Mouse (Mus musculus) cerebellum, adult 11-12 months (tissue): Measurements from ENCODE around the gene Terf2.
"Not testable (repeated sequence)": the region's sequence is repeated elsewhere in the genome, so short reads cannot be mapped to it uniquely, and the experiment has no call there.

Source experiments
- DNase-seq: peaks from one replicate; pipeline ENCODE4 v3.0.0; 2022

The Terf2 gene

GRCm38 (mm10) chr8:107114150-107115007, 18.0 kb upstream of the Terf2 start:
- no peak for DNase-seq

DNA sequence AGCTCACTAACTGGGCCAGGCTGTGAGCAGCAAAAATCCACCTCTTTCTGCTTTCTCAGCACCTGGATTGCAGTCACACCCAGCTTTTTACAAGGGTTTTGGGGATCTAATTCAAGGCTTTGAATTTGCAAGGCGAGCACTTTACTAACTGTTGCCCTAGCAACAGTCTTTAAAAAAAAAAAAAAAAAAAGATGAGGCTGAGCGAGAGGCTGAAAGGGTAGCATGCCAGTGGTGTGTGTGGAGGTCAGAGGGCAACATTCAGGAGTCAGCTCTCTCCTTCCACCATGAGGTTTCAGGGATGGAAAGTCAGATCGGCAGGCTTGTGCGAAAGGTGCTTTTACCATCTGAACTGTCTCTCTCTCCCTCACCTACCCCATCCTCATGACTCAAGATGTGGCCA, 16.9 kb upstream of the Terf2 start:
- no peak for DNase-seq

GRCm38 (mm10) chr8:107111340-107112105, 15.2 kb upstream of the Terf2 start:
- DNase-seq = no peak

- no peak for DNase-seq
These were observed 14.4 kb upstream of the Terf2 start for GRCm38 (mm10) chr8:107110629-107111330.

DNA sequence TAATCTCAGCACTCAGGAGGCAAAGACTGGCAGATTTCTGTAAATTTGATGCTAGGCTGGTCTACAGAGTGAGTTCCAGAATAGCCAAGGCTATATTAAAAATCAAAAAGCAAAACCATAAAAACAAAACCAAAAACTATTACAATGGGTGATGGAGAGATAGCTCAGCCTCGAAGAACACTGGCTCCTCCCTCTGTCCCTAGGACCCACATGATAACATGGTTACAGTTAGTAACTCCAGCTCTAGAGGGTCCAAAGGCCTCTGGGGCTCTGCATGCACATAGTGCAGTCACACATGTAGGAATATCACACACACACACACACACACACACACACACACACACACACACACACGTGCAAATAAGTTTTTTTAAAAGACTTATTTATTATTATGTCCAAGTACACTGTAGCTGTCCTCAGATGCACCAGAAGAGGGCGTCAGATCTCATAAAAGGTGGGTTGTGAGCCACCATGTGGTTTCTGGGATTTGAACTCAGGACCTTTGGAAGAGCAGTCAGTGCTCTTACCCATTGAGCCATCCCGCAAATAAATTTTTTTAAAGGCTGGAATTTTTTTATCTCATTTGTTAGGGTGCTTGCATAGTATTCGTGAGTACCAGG, 13.6 kb upstream of the Terf2 start:
- DNase-seq = no peak

DNA sequence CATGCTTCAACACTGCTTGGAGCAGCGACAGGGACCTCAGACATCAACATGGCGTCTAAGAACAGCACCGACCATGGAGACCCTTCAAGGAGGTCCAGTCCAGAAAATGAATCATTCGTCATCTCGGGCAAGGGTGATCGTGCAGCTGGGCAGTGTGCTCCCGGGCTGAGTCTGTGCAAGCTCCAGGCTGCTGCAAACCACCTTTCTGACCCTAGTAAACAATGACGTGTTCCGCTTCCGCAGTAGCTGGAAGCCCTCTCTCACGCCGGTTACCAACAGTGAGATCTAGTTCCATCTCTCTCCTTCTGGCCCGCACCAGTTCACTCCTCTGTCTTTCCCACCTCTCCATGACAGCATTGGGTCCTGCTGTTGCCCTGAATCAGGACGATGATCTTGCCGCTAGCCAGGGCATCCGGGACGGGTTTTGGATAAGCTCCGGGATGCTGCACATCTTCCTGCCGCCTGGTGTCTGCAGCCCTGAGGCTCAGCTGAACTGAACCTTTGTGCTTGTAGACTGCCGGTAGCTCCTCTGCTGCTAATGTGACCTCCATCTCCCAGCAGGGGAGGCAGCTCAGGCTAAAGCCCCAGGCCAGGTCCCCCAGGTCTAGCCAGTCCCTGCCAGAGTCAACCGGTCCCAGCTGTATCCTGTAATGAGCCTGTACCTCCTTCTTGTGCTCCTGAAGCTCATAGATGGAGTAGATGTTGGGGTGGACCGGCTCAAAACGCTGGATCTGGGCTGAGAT, 12.8 kb upstream of the Terf2 start:
- no peak for DNase-seq

GRCm38 (mm10) chr8:107108089-107108488, 11.7 kb upstream of the Terf2 start:
- DNase-seq = not testable (repeated sequence)

DNA sequence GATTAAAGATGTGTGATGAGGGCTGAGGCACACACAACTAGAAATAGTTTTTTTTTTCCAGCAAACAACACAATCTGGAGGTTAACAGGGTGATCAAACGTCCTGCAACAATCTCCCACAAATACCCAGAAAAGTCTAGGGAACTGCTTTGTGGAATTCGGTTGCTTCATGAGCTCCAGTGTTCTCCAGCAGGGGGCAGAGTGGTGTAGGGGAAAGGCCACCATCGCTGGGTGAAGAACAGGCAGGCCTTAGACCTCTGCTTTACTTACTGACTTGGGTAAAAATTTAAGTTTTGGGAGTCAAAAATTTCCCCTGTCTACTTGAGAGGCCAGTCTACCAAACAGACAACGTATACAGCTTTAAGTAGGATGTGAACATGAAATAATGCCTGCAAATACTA, 8.2 kb upstream of the Terf2 start:
- peak; percentile 25 for DNase-seq

GRCm38 (mm10) chr8:107100635-107101034, 4.3 kb upstream of the Terf2 start:
- DNase-seq = no peak

- DNase-seq = no peak
These were observed 506 bp downstream of the Terf2 start for GRCm38 (mm10) chr8:107095717-107096365.

DNA sequence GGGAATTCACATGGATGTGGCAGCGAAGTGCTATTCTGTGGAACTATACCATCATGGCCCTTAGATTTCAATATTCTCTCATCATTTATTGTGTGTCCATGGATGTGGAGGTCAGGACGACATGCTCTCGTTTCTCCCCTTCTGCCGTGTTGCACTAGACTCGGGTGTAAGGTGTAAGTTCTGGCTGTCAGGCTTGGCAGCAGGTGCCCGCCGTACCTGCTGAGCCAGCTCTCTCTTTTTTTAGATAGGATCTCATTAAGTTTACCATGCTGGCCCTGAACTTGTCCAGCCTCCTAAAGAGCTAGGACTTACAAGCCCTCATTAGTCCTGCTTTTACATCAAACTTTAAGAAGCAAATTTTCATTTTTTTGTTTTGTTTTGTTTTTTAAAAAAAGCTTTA, 5.8 kb downstream of the Terf2 start:
- DNase-seq = no peak

DNA sequence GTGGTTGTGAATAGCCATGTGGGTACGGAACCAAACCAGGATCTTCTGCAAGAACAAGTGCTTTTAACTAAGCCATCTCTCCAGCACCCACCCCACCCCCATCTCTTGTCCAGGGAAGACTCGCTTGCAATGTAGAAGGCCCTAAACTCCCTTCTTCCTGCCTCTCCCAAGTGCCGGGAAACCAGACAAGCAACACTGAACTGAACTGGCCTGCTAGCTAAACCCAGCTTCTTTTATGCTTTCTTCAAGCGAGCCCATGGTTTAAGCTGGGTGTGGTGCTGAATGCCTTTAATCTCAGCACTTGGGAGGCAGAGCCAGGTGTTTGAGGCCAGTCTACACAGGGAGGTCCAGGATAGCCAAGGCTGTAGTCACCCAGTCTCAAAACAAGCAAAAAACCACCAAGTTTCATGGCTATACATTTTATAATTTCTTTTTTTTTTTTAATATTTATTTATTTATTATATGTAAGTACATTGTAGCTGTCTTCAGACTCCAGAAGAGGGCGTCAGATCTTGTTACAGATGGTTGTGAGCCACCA, 7.8 kb downstream of the Terf2 start:
- DNase-seq = no peak

DNA sequence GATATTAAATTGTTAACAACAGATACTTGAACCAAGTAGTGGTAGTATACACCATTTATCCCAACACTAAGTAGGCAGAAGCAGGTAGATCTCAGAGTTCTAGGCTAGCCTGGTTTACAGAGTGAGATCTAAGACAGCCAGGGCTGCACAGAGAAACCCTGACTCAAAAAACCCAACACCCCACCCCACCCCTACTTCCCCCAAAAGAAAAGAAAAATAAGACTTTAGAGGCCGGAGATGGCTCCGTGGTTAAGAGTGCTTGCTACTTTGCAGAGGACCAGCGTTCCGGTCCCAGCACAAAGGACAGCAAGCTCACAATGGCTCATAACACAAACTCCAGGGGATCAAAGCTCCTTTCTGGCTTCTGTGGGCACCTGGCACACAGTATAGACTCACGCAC, 10.3 kb downstream of the Terf2 start:
- DNase-seq = no peak

- no peak for DNase-seq
These were observed 11.0 kb downstream of the Terf2 start for GRCm38 (mm10) chr8:107085358-107085757.

DNA sequence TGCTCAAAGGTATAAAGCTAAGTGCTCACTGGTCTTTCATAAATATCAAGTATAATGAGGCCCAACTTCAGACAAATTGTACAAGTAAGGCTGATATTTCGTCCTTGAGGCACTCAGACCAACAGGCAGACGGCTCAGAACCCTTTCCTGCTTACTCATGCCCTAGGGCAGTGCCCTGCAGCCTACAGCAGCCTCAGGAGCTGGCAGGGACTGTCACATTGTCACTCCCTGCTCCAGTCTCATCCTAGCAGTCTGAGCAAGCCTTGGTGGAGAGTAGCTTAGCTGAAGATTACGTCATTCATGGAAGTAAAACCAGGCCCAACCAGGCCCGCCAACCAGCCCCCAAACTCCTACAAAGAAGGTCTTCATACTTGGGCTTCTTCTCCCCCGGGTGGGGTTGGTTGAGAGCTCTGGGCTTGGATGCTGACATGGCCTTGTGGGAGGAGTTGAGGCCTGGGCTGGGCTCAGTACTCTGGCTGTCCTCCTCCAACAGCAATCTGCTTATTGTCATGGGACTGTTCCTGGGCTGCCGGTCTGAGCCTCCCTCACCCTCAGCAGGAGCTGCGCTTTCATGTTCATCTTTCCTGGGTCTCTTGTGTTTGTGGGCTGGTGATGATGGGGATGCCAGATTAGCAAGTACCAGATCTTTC, 20.0 kb downstream of the Terf2 start:
- no peak for DNase-seq

DNA sequence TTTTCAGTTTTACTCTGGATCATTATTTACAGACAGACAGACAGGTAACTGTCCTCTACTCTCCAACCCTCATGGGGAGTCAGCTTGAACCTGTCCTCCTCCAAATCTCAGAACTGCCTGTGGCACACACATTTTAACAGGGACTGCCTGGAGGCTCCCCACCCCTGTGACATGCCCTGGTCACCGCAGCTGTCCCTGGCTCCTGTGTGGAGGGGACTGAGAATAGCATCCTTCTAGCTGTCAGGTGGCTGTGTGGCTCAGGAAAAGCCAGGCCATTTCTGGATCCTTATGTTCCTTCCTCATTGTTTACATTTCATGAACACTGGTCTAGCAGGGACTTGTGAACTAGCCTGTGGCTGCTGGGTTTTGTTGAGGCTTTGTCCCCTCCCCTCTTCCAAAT, 22.2 kb downstream of the Terf2 start:
- DNase-seq = no peak

- no peak for DNase-seq
These were observed 22.6 kb downstream of the Terf2 start for GRCm38 (mm10) chr8:107073706-107074105.

GRCm38 (mm10) chr8:107065511-107066496, 30.5 kb downstream of the Terf2 start, which contains the start of gene Tmed6:
Gene Tmed6 (minus strand): TSS chr8:107065644.
- no peak for DNase-seq

DNA sequence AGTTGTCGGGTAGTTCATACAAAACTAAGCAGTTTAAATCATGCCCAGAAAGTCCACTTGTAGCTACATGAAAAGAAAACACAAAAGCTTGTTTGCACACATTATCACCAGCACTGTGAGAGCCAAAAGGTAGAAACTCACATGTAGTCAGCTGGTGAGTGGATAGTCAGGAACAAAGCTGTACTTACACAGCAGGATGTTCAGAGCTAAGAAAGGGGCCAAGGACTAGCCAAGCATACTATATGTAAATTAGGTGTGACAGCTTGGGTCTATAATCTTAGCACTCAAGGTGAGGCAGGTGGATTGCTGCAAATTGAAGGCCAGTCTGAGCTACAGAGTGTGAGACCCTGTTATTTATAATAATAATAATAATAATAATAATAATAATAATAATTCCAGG, 33.7 kb downstream of the Terf2 start:
- DNase-seq = no peak

- DNase-seq = no peak
These were observed 39.4 kb downstream of the Terf2 start for GRCm38 (mm10) chr8:107056973-107057369.
